Mouse (Mus musculus) bone marrow macrophage, adult 2 months (primary cell): ENCODE results near the gene Ush2a.

Experiments
- CTCF ChIP-seq: IDR thresholded peaks from 2 replicates; pipeline ENCODE4 v1.5.1; 2012; ENCODE audit warnings: low read depth, mild to moderate bottlenecking, low read length, moderate library complexity
- POLR2A ChIP-seq: IDR thresholded peaks from 2 replicates; pipeline ENCODE4 v1.6.1; 2012; ENCODE audit warnings: mild to moderate bottlenecking, low read depth, low read length, borderline replicate concordance

DNA sequence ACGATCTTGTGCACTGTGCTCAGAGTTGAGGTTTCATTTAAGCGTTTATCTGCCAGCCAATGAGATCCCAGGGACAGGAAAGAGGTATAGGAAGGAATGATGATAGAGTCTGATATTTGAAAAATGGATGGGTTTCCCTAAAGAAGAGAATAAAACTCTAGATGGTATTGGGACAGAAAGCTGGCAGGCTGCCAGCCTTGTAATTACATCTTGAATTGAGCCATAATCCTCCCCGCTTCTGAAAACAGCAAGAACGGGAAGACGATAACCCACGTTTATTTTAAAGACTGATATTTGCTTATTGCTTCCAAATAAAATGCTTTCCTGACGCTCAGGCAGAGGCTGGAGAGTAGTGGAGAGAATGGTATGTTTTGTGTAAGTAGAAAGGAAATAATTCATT lies 481.1 kb downstream of the Ush2a start:
- TF ChIP-seq CTCF (no peak), POLR2A (no peak)
